Mouse (Mus musculus): ENCODE results near the gene Ube2g2. TPM values are rescaled to one million over a fixed set of nuclear protein-coding genes. Genes with fewer than 3 reads are reported as not detected.

Ube2g2 gene
- polyA plus RNA-seq, 1 experiment from 2014 or later = 44.0 TPM

- H3K4me3 ChIP-seq (ENCODE audit: low read depth, low read length) = no peak overlapping the region
- no peaks in the 10 kb centered on the region for H3K36me3 ChIP-seq (ENCODE audit: control insufficient read depth, insufficient read depth, low read length)
- H3K9ac ChIP-seq (replicated peaks; ENCODE audit: low read depth, low read length) = no peak overlapping the region
- no peaks in the 10 kb centered on the region for H3K27me3 ChIP-seq (ENCODE audit: control insufficient read depth, insufficient read depth, low read length)
- H3K4me2 ChIP-seq (ENCODE audit: low read depth, low read length) = no peak overlapping the region
- H3K4me1 ChIP-seq (ENCODE audit: control insufficient read depth, insufficient read depth, low read length) = peaks cover 13% of the 10 kb centered on the region
- ATAC-seq (ENCODE audit: low read depth) = no peak
- no peaks in the 10 kb centered on the region for H3K9me3 ChIP-seq (ENCODE audit: control insufficient read depth, low read length)
- WGBS = 83% methylated on average over 5 of the region's 5 CpGs
- H3K27ac ChIP-seq (ENCODE audit: low read depth, low read length) = no peak overlapping the region; the same call in 1 of the 2 replicates
Observed at GRCm38 (mm10) chr10:77604958-77605357, 17.1 kb upstream of the Ube2g2 start.

GRCm38 (mm10) chr10:77605368-77605767 is 16.7 kb upstream of the Ube2g2 start:
- Histone ChIP-seq H3K9me3 (ENCODE audit: control insufficient read depth, low read length) (no peaks in the 10 kb centered on the region), H3K36me3 (ENCODE audit: control insufficient read depth, insufficient read depth, low read length) (peaks cover 2% of the 10 kb centered on the region; the same call in 1 of the 2 replicates), H3K27me3 (ENCODE audit: control insufficient read depth, insufficient read depth, low read length) (no peaks in the 10 kb centered on the region), H3K4me3 (ENCODE audit: low read depth, low read length) (peak overlapping the region; percentile 61), H3K4me1 (ENCODE audit: control insufficient read depth, insufficient read depth, low read length) (peaks cover 13% of the 10 kb centered on the region), H3K9ac (replicated peaks; ENCODE audit: low read depth, low read length) (no peak overlapping the region; the same call in 1 of the 2 replicates), H3K27ac (ENCODE audit: low read depth, low read length) (peak overlapping the region; percentile 96), H3K4me2 (ENCODE audit: low read depth, low read length) (peak overlapping the region; percentile 68)
- WGBS = 33% methylated on average over 1 of the region's 1 CpGs
- ATAC-seq (ENCODE audit: low read depth) = no peak

DNA sequence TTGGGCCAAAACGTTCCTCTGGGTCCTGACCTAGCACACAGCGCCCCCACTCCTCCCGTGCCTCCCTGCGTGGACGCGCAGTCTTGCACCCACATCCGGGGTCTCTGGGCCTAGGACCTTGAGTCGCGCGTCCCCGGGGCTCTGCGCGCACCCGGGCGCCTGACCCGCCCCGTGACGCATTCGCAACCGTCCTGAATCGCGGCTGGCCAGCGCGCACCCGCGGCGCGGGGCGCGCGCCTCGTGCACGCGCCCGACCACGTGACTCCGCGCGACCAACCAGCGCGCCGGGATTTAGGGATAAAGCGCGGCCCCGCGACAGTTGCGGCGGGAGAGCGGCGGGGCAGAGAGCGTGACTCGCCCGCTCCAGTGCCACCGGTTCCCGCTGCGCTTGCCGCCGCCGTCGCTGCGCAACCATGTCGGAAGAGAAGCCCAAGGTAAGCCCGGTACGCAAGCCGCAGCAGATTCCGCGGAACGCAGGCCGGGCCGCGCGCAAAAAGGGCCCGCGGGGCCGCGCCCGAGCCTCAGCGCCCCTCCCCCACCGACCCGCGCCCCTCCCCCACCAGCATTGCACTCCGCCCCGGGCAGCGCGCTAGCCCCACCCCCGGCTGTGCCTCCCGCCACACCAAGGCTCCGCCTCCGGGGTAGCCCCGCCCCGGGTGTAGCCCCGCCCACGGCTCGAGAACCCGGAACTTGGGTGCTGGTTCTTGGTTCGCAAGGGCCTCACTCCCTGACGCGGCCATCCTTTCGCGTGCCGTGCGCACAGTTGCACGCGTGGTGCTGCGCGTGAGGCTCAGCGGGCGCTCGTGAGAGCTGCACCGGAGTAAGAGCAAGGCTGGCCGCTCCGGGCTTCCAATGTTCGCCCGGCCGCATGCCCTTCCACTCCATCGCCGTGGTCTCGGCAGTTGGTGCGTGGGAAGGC is 15.9 kb upstream of the Ube2g2 start, which contains the start of the genes Sumo3 and Gm49325:
Gene Sumo3, plus strand, starts transcription at position 190 of the 919 bp plus-strand sequence.
Gene Gm49325, plus strand, starts transcription at position 290 of the 919 bp plus-strand sequence.
- peak within 1 kb of the TSS; percentile 96 for H3K27ac ChIP-seq (ENCODE audit: low read depth, low read length)
- ATAC-seq (ENCODE audit: low read depth) = peak; percentile 84
- WGBS = 1% methylated on average over 103 of the region's 119 CpGs

DNA sequence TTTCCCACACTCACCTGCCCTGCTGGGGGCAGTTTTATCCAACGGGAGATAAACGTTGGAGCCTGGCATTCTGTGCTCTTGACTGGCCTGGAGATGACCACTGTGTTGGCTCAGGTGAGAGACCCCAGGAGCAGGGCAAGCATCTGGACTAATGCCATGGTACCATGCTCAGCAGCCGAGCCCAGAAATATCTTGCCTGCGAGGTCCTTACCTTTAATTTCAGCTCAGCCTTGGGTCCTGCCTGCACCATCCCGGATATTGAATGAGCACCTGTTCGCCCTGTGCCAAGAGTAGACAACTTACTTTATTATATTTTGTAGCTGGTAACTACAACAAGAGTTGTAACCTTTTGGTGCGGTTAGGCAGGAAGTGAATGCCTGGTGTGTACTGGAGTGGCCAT is 15.2 kb upstream of the Ube2g2 start:
- H3K9me3 ChIP-seq (ENCODE audit: control insufficient read depth, low read length) = no peaks in the 10 kb centered on the region
- peak overlapping the region; percentile 96 for H3K27ac ChIP-seq (ENCODE audit: low read depth, low read length)
- peak; percentile 18 for ATAC-seq (ENCODE audit: low read depth)
- 44% methylated on average over 7 of the region's 7 CpGs for WGBS
- peak overlapping the region; percentile 68 for H3K4me2 ChIP-seq (ENCODE audit: low read depth, low read length)
- peaks cover 13% of the 10 kb centered on the region for H3K4me1 ChIP-seq (ENCODE audit: control insufficient read depth, insufficient read depth, low read length)
- no peaks in the 10 kb centered on the region for H3K27me3 ChIP-seq (ENCODE audit: control insufficient read depth, insufficient read depth, low read length)
- peaks cover 10% of the 10 kb centered on the region; the same call in 1 of the 2 replicates for H3K36me3 ChIP-seq (ENCODE audit: control insufficient read depth, insufficient read depth, low read length)
- peak overlapping the region; percentile 62 for H3K9ac ChIP-seq (replicated peaks; ENCODE audit: low read depth, low read length)
- peak overlapping the region; percentile 61 for H3K4me3 ChIP-seq (ENCODE audit: low read depth, low read length)

More for the DNA sequence above, 15.9 kb upstream of the Ube2g2 start, which contains the start of the genes Sumo3 and Gm49325:
- peak within 1 kb of the TSS; percentile 68 for H3K4me2 ChIP-seq (ENCODE audit: low read depth, low read length)
- peak within 1 kb of the TSS; percentile 61 for H3K4me3 ChIP-seq (ENCODE audit: low read depth, low read length)
- H3K9me3 ChIP-seq (ENCODE audit: control insufficient read depth, low read length) = no peaks in the 10 kb centered on the region
- H3K4me1 ChIP-seq (ENCODE audit: control insufficient read depth, insufficient read depth, low read length) = peaks cover 13% of the 10 kb centered on the region
- peak within 1 kb of the TSS; percentile 62 for H3K9ac ChIP-seq (replicated peaks; ENCODE audit: low read depth, low read length)
- no peaks in the 10 kb centered on the region for H3K27me3 ChIP-seq (ENCODE audit: control insufficient read depth, insufficient read depth, low read length)
- peaks cover 8% of the 10 kb centered on the region; the same call in 1 of the 2 replicates for H3K36me3 ChIP-seq (ENCODE audit: control insufficient read depth, insufficient read depth, low read length)

GRCm38 (mm10) chr10:77607441-77607840 is 14.6 kb upstream of the Ube2g2 start:
- ATAC-seq (ENCODE audit: low read depth) = no peak
- Histone ChIP-seq H3K9me3 (ENCODE audit: control insufficient read depth, low read length) (no peaks in the 10 kb centered on the region), H3K4me1 (ENCODE audit: control insufficient read depth, insufficient read depth, low read length) (peaks cover 13% of the 10 kb centered on the region), H3K9ac (replicated peaks; ENCODE audit: low read depth, low read length) (no peak overlapping the region), H3K4me2 (ENCODE audit: low read depth, low read length) (peak overlapping the region; percentile 68), H3K27me3 (ENCODE audit: control insufficient read depth, insufficient read depth, low read length) (no peaks in the 10 kb centered on the region), H3K36me3 (ENCODE audit: control insufficient read depth, insufficient read depth, low read length) (peaks cover 14% of the 10 kb centered on the region; the same call in 1 of the 2 replicates), H3K27ac (ENCODE audit: low read depth, low read length) (no peak overlapping the region), H3K4me3 (ENCODE audit: low read depth, low read length) (no peak overlapping the region; the same call in 1 of the 2 replicates)
- WGBS = 73% methylated on average over 5 of the region's 5 CpGs

GRCm38 (mm10) chr10:77608589-77608988 is 13.5 kb upstream of the Ube2g2 start:
- H3K27me3 ChIP-seq (ENCODE audit: control insufficient read depth, insufficient read depth, low read length) = no peaks in the 10 kb centered on the region
- no peak overlapping the region for H3K4me2 ChIP-seq (ENCODE audit: low read depth, low read length)
- H3K4me3 ChIP-seq (ENCODE audit: low read depth, low read length) = no peak overlapping the region
- no peak overlapping the region for H3K9ac ChIP-seq (replicated peaks; ENCODE audit: low read depth, low read length)
- no peaks in the 10 kb centered on the region for H3K9me3 ChIP-seq (ENCODE audit: control insufficient read depth, low read length)
- H3K36me3 ChIP-seq (ENCODE audit: control insufficient read depth, insufficient read depth, low read length) = peaks cover 18% of the 10 kb centered on the region
- no peak for ATAC-seq (ENCODE audit: low read depth)
- no peak overlapping the region for H3K27ac ChIP-seq (ENCODE audit: low read depth, low read length)
- WGBS = 92% methylated on average over 8 of the region's 8 CpGs
- peaks cover 13% of the 10 kb centered on the region for H3K4me1 ChIP-seq (ENCODE audit: control insufficient read depth, insufficient read depth, low read length)

DNA sequence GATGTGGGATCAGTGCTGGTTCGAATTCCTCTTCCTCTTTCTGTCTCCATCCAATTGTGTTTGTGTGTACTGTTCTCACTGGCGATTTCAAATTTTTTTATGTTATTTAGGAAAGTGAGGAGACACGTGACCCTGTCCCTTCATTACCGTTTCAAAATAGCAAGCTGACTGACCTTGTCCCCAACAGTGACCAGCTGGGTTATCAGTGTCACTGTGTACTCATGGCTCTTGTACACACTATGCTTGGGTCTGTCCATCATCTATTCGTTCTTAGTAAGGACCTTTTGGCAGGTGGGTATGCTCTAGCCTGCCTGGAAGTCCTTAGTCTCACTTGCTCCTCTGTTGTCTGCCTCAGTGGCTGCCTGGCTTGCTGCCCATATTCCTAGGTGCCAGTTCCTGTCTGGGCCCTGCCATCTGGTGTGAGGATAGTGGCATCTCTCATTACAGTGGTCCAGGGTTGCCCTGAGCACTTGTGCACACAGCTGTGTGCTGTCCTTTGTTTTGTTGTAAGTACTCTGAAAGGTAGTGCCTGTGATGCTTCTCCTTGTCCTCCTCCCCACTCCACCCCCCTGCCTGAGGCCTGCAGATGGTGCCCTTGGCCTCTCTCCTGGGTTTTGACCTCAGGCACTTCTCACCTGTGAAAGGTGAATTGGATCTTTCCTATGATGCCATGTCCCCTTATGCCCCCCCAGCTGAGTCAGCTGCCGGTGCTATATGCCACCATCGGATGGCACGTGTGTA is 11.7 kb upstream of the Ube2g2 start:
- H3K36me3 ChIP-seq (ENCODE audit: control insufficient read depth, insufficient read depth, low read length) = peaks cover 20% of the 10 kb centered on the region
- H3K27me3 ChIP-seq (ENCODE audit: control insufficient read depth, insufficient read depth, low read length) = no peaks in the 10 kb centered on the region
- H3K27ac ChIP-seq (ENCODE audit: low read depth, low read length) = no peak overlapping the region
- WGBS = 88% methylated on average over 8 of the region's 8 CpGs
- no peak overlapping the region for H3K4me2 ChIP-seq (ENCODE audit: low read depth, low read length)
- peaks cover 13% of the 10 kb centered on the region for H3K4me1 ChIP-seq (ENCODE audit: control insufficient read depth, insufficient read depth, low read length)
- H3K9ac ChIP-seq (replicated peaks; ENCODE audit: low read depth, low read length) = no peak overlapping the region
- H3K9me3 ChIP-seq (ENCODE audit: control insufficient read depth, low read length) = no peaks in the 10 kb centered on the region
- H3K4me3 ChIP-seq (ENCODE audit: low read depth, low read length) = no peak overlapping the region
- ATAC-seq (ENCODE audit: low read depth) = no peak

DNA sequence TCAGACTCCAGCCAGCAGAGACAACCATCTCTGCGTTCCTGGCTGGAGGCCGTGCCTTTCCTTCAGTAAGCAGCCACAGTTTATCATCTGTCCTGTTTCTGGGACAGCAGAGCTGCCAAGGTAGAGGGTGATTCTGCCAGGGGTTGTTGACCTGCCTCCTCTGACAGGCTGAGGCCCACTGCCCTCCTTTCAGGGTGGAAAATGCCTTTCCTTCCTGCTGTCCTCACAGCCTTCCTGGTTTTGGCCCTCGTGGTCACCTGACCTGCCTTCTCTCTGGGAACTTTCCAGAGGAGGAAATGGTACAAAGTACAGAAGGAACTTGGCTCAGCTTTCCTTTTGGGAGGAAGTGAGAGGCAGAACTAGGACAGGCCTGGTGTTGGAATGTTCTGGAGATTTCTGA is 8.7 kb upstream of the Ube2g2 start:
- WGBS = 94% methylated on average over 3 of the region's 3 CpGs
- no peak overlapping the region for H3K9ac ChIP-seq (replicated peaks; ENCODE audit: low read depth, low read length)
- no peak for ATAC-seq (ENCODE audit: low read depth)
- peaks cover 39% of the 10 kb centered on the region for H3K36me3 ChIP-seq (ENCODE audit: control insufficient read depth, insufficient read depth, low read length)
- H3K27me3 ChIP-seq (ENCODE audit: control insufficient read depth, insufficient read depth, low read length) = no peaks in the 10 kb centered on the region
- no peaks in the 10 kb centered on the region for H3K9me3 ChIP-seq (ENCODE audit: control insufficient read depth, low read length)
- no peak overlapping the region for H3K4me2 ChIP-seq (ENCODE audit: low read depth, low read length)
- no peaks in the 10 kb centered on the region for H3K4me1 ChIP-seq (ENCODE audit: control insufficient read depth, insufficient read depth, low read length)
- no peak overlapping the region for H3K4me3 ChIP-seq (ENCODE audit: low read depth, low read length)
- H3K27ac ChIP-seq (ENCODE audit: low read depth, low read length) = 0 out of 2 replicates have a peak overlapping the region, but pooled peaks have one; percentile 34
